Mouse (Mus musculus): ENCODE measurements at regions not wholly inside any gene's neighbourhood (a gene's known extent, or its start where the extent isn't known, plus 50 kb on each side); places are given as distances from the start of the nearest gene placed in this dataset.

DNA sequence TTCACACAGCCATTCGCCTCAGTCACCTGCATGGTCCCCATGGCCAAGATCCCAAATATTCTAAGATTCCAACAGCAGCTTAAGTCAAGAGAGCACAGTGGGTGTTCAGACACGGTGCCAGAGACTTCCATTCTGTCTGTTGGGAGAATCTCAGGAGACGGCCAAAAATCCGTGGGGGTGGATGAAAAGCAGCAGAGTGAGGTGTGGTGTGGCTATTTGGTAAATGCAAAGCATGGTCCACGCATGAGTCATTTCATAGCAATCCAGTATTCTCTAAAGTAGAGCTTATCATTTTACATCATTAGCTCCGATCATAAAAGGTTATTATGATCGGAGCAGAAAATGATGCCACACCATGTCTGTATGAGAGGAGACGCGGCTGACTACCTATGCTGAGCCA lies 161.1 kb downstream of the Efnb2 start:
- no peak for DNase-seq (ENCODE audit: low read depth)

DNA sequence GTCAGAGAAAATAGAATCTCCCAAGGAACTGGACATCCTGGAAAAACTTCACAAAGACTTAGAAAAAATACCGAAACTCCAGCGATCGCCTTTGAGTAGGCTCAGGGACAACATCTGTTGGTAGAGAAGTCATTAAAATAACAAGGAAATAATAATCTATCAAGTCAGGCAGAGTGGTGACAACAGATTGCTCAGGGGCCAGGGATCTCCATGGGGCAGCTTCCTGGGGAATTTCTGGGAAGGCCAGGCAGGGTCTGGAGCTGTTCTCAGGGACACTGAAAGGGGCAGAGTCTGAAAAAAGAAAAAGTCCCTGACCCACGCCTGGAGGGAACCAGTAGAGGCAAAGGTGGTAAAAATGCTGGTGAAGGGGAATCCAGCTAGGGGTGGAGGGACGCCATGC lies 162.3 kb downstream of the Efnb2 start:
- TF ChIP-seq POLR2A (IDR thresholded peaks at IDR 0.05; ENCODE audit: borderline replicate concordance, extremely low read depth, insufficient read depth, insufficient read length, poor library complexity, severe bottlenecking): no peak
- TF ChIP-seq CTCF (IDR thresholded peaks at IDR 0.05; ENCODE audit: borderline replicate concordance, extremely low read depth, insufficient read depth, insufficient read length): no peak
- no peak for DNase-seq (ENCODE audit: low read depth)

More for the DNA sequence above, 161.1 kb downstream of the Efnb2 start:
- TF ChIP-seq CTCF (IDR thresholded peaks at IDR 0.05; ENCODE audit: borderline replicate concordance, extremely low read depth, insufficient read depth, insufficient read length) (no peak), POLR2A (IDR thresholded peaks at IDR 0.05; ENCODE audit: borderline replicate concordance, extremely low read depth, insufficient read depth, insufficient read length, poor library complexity, severe bottlenecking) (no peak)

DNA sequence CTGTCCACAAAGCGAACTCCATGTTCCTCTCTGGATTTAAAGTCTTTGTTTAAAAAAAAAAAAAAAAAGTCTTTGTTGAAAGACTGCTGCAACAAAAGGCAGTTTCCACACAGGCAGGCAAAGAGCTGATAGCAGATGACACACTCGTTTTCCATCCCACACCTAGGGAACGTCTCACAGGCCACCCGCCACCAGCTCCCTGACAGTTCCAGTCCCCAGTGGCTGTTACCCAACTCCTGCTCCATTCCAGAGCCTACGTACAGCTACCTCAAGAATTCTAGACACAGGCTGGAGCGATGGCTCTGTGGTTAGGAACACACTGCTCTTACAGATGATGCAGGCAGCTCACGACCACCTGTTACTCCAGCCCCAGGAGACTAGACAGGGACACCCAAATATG lies 165.6 kb downstream of the Efnb2 start:
- no peak for TF ChIP-seq CTCF (IDR thresholded peaks at IDR 0.05; ENCODE audit: borderline replicate concordance, extremely low read depth, insufficient read depth, insufficient read length)
- TF ChIP-seq POLR2A (IDR thresholded peaks at IDR 0.05; ENCODE audit: borderline replicate concordance, extremely low read depth, insufficient read depth, insufficient read length, poor library complexity, severe bottlenecking): no peak

DNA sequence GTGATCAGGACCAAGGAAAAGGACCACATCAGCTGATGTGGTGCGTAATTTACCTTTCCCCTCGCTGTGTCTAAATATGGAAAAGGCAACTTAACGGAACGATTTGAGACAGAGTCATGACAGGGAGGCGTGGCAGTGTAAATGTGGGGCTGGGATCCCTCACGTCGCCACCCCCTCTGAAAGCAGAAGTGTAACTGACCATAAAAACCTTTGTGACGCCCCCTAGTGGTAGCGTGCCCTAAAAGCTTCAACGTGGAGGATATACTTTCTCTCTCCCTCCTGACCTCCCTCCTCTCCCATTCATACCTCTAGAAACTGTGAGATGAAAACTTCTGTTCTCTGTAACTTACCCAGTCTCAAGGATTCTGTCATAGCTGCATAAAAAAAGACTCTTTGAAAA lies 166.8 kb downstream of the Efnb2 start:
- no peak for TF ChIP-seq CTCF (IDR thresholded peaks at IDR 0.05; ENCODE audit: borderline replicate concordance, extremely low read depth, insufficient read depth, insufficient read length)
- no peak for TF ChIP-seq POLR2A (IDR thresholded peaks at IDR 0.05; ENCODE audit: borderline replicate concordance, extremely low read depth, insufficient read depth, insufficient read length, poor library complexity, severe bottlenecking)
- no peak for DNase-seq (ENCODE audit: low read depth)

More for the DNA sequence above, 165.6 kb downstream of the Efnb2 start:
- DNase-seq (ENCODE audit: low read depth): no peak

DNA sequence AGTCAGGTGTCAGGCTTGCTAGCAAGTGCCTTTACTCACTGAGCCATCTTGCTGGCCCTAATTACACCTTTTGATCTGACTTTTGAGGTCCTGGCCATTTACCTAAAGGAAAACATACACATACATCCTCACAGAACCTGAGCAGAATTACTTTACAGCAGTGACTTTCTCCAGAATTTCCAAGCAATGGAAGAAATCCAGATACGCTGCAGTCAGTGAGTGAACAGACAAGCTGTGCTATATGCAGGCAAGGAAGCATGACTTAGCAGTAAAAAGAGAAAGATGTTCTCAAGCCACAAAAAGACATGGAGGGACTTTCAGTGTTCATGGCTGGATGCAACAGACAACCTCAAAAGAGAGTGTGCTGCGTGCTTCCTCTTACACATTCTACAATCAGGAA lies 169.1 kb downstream of the Efnb2 start:
- TF ChIP-seq POLR2A (IDR thresholded peaks at IDR 0.05; ENCODE audit: borderline replicate concordance, extremely low read depth, insufficient read depth, insufficient read length, poor library complexity, severe bottlenecking): no peak
- no peak for TF ChIP-seq CTCF (IDR thresholded peaks at IDR 0.05; ENCODE audit: borderline replicate concordance, extremely low read depth, insufficient read depth, insufficient read length)
- DNase-seq (ENCODE audit: low read depth): no peak

DNA sequence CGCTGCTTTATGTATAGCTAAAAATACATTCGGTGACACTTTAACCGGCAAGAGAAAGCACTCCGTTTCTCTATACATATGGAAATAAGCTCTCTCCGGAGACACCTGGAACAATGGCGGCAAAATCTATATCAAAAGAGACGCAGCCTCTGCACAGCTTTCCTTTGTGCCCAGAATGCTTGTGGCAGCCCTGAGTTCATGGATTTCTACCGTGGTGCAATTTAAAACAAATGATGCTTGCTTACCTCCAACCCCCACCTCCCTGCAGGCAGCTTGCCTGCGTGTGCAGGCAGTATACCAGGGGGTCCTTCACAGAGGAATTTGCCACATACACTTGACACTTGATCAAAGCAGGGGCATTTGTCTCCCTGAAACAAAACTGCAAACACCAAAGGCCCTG lies 171.3 kb downstream of the Efnb2 start:
- TF ChIP-seq CTCF (IDR thresholded peaks at IDR 0.05; ENCODE audit: borderline replicate concordance, extremely low read depth, insufficient read depth, insufficient read length) (no peak), POLR2A (IDR thresholded peaks at IDR 0.05; ENCODE audit: borderline replicate concordance, extremely low read depth, insufficient read depth, insufficient read length, poor library complexity, severe bottlenecking) (no peak)
- DNase-seq (ENCODE audit: low read depth): peak; percentile 69

DNA sequence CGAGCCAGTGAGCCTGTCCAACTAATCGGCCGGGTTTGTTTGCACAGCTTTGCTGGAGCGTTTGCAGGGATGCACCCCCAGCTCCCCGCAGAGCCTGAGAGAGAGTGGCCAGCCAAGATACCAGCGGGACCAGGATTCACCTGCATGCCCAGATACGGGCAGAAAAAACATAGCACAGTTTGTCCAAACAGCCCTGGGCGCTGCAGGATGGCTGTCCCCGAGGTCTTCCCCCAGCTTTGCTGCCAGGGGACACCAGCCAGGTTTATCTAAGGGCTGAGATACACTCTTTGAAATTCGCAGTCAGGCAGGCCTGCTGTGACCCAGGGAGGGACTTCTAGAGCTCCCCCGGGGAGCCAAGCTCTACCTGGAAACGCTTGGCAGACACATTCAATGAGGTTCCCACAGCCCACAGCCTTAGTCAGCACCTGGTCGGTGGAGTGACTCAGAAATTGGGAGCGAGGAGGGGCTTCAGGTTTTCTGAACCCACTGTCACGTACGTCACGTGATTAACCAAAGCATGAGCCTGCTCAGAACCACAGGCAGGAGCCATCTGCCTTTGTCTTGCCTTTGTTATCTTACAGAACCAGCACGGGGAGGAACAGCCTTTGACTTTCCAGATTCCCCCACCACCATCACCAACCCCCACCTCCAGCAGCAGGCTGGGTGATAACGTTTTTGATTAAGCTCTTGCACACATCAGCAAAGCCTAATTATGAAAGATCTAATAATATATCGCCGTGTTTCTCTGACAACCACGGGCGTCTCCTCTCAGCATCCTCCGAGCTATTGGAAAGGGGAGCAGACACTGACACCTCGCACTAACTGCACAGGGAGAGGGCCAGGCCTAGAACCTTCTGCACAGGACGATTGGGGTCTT lies 172.1 kb downstream of the Efnb2 start:
- peak; percentile 83 for DNase-seq (ENCODE audit: low read depth)
- TF ChIP-seq POLR2A (IDR thresholded peaks at IDR 0.05; ENCODE audit: borderline replicate concordance, extremely low read depth, insufficient read depth, insufficient read length, poor library complexity, severe bottlenecking) (no peak), CTCF (IDR thresholded peaks at IDR 0.05; ENCODE audit: borderline replicate concordance, extremely low read depth, insufficient read depth, insufficient read length) (no peak)

DNA sequence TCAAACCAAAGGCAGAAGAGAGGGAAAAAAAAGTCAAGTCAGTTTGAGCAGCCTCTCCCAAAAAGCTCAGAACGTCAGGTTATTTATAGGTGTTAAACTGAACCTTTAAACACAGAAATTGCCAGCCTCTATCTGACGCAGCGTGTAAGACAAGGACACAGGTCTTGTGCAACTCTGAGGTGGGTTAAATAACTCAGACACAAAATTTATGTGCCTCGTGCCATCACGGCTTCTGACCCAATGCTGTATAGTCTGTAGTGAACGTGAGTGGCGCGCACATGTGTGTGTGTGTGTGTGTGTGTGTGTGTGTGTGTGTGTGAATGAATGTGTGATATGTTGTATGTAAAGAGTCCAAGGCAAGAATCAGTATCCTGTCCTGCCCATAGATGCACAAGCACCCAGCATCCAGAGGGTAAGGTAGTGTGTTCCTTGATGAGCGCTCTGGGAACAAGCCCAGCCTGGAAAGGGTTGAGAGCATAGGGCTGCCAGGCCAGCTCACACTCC lies 172.8 kb downstream of the Efnb2 start:
- DNase-seq (ENCODE audit: low read depth): no peak
- TF ChIP-seq CTCF (IDR thresholded peaks at IDR 0.05; ENCODE audit: borderline replicate concordance, extremely low read depth, insufficient read depth, insufficient read length): no peak
- no peak for TF ChIP-seq POLR2A (IDR thresholded peaks at IDR 0.05; ENCODE audit: borderline replicate concordance, extremely low read depth, insufficient read depth, insufficient read length, poor library complexity, severe bottlenecking)

DNA sequence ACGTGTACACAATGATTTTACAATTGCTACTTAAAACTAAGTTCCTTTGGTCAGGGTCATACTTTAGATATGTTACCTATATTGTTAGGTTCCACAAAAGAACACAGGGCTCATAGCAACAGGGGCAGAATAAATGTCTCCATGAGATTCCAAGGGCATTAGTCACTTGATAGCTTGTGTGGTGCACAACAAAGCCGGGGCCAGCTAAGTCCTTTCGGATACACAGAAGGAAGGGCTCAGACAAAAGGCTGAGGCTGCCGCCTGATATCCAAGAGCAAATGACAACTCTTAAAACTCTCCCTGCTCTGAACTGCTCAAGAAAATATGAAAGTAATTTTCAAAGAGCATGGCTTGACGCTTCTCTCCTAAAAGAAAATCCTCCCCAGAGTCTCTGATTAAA lies 173.3 kb downstream of the Efnb2 start:
- TF ChIP-seq CTCF (IDR thresholded peaks at IDR 0.05; ENCODE audit: borderline replicate concordance, extremely low read depth, insufficient read depth, insufficient read length): no peak
- no peak for TF ChIP-seq POLR2A (IDR thresholded peaks at IDR 0.05; ENCODE audit: borderline replicate concordance, extremely low read depth, insufficient read depth, insufficient read length, poor library complexity, severe bottlenecking)
- peak; percentile 68 for DNase-seq (ENCODE audit: low read depth)

DNA sequence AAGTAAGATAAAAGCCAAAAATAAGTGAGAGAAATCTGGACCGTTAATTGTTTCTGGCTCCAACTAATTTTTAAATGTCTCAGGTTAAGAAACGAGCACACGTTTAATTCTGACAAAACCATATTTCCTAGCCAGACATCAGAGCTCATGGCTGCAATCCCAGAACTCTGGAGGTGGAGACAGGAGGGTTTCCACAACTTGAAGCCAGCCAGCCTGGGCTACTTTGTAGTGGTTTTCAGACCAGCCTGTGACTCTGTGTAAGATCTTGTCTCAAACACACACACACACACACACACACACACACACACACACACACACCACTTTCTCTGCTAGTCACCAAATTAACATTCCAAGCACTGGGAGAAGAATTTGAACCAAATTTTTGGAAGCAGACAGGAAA lies 174.2 kb downstream of the Efnb2 start:
- peak; percentile 71 for DNase-seq (ENCODE audit: low read depth)
- TF ChIP-seq CTCF (IDR thresholded peaks at IDR 0.05; ENCODE audit: borderline replicate concordance, extremely low read depth, insufficient read depth, insufficient read length): no peak
- TF ChIP-seq POLR2A (IDR thresholded peaks at IDR 0.05; ENCODE audit: borderline replicate concordance, extremely low read depth, insufficient read depth, insufficient read length, poor library complexity, severe bottlenecking): no peak

DNA sequence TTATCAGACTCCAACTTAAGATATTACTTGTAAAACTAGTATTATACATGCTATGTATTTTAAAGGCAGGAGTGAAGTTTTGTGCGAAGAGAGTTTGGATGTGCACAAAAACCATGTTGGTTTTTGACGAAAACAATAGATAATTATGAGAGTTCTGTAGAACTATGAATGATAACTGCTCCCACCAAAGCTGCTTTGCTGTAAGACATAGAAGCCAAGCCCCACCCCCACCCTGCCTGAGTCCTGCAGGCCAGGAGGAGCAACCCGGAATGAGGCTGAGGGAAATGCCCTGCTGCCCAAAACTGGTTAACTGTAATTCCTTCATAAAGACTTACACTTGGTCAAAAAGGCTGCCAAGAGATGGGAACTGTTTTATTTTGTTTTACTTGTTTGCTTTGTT lies 175.8 kb downstream of the Efnb2 start:
- TF ChIP-seq CTCF (IDR thresholded peaks at IDR 0.05; ENCODE audit: borderline replicate concordance, extremely low read depth, insufficient read depth, insufficient read length) (no peak), POLR2A (IDR thresholded peaks at IDR 0.05; ENCODE audit: borderline replicate concordance, extremely low read depth, insufficient read depth, insufficient read length, poor library complexity, severe bottlenecking) (no peak)
- peak; percentile 39 for DNase-seq (ENCODE audit: low read depth)

DNA sequence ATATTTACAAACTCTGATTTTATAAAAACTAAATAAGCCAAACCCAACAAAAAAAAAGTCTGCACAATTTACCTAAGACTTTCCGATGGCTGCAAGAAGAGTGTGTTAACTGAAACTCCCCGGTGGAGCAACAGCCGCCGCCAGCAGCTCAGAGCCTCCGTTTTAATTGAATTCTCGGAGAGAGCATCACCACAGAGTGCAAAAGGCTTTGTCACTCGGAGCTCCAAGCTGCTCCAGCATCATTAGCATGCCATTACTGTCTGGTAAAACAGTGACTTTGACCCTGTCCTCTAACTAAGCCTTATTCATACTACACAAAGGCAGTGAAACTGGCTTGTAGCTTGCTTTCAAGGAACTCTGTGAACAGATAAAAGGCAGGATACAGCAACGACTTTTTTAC lies 176.5 kb downstream of the Efnb2 start:
- TF ChIP-seq POLR2A (IDR thresholded peaks at IDR 0.05; ENCODE audit: borderline replicate concordance, extremely low read depth, insufficient read depth, insufficient read length, poor library complexity, severe bottlenecking): no peak
- TF ChIP-seq CTCF (IDR thresholded peaks at IDR 0.05; ENCODE audit: borderline replicate concordance, extremely low read depth, insufficient read depth, insufficient read length): no peak
- DNase-seq (ENCODE audit: low read depth): peak; percentile 89
